Mouse (Mus musculus): ENCODE results near the gene Rpl31. TPM values are rescaled to one million over a fixed set of nuclear protein-coding genes. Genes with fewer than 3 reads are reported as not detected.

Gene Rpl31
- polyA plus RNA-seq, 1 experiment from 2014 or later: 288 TPM

- Histone ChIP-seq H3K27ac (ENCODE audit: low read length) (no peak overlapping the region), H3K9ac (replicated peaks; ENCODE audit: low read depth, low read length) (no peak overlapping the region), H3K4me2 (ENCODE audit: low read length) (no peak overlapping the region), H3K36me3 (ENCODE audit: control insufficient read depth, insufficient read depth) (no peaks in the 10 kb centered on the region), H3K4me1 (replicated peaks; ENCODE audit: control insufficient read depth, insufficient read depth, low read length) (no peaks in the 10 kb centered on the region), H3K9me3 (ENCODE audit: control insufficient read depth, low read length) (no peaks in the 10 kb centered on the region), H3K4me3 (replicated peaks; ENCODE audit: low read length) (no peak overlapping the region), H3K27me3 (replicated peaks; ENCODE audit: control insufficient read depth, insufficient read depth, low read length) (no peaks in the 10 kb centered on the region)
- 81% methylated on average over 4 of the region's 4 CpGs for WGBS
- ATAC-seq: no peak
These were observed 39.5 kb downstream of the Rpl31 start for GRCm38 (mm10) chr1:39407108-39407507.

- H3K9me3 ChIP-seq (ENCODE audit: control insufficient read depth, low read length): no peaks in the 10 kb centered on the region
- WGBS: 92% methylated on average over 6 of the region's 6 CpGs
- no peak overlapping the region for H3K4me3 ChIP-seq (replicated peaks; ENCODE audit: low read length)
- H3K4me2 ChIP-seq (ENCODE audit: low read length): no peak overlapping the region
- H3K4me1 ChIP-seq (replicated peaks; ENCODE audit: control insufficient read depth, insufficient read depth, low read length): no peaks in the 10 kb centered on the region
- H3K36me3 ChIP-seq (ENCODE audit: control insufficient read depth, insufficient read depth): no peaks in the 10 kb centered on the region
- ATAC-seq: no peak
- no peak overlapping the region for H3K27ac ChIP-seq (ENCODE audit: low read length)
- H3K9ac ChIP-seq (replicated peaks; ENCODE audit: low read depth, low read length): no peak overlapping the region
- no peaks in the 10 kb centered on the region for H3K27me3 ChIP-seq (replicated peaks; ENCODE audit: control insufficient read depth, insufficient read depth, low read length)
These were observed 40.5 kb downstream of the Rpl31 start for GRCm38 (mm10) chr1:39408123-39408522.

- Histone ChIP-seq H3K9ac (replicated peaks; ENCODE audit: low read depth, low read length) (no peak overlapping the region), H3K4me1 (replicated peaks; ENCODE audit: control insufficient read depth, insufficient read depth, low read length) (no peaks in the 10 kb centered on the region), H3K9me3 (ENCODE audit: control insufficient read depth, low read length) (no peaks in the 10 kb centered on the region), H3K4me2 (ENCODE audit: low read length) (no peak overlapping the region), H3K36me3 (ENCODE audit: control insufficient read depth, insufficient read depth) (no peaks in the 10 kb centered on the region), H3K27me3 (replicated peaks; ENCODE audit: control insufficient read depth, insufficient read depth, low read length) (no peaks in the 10 kb centered on the region), H3K4me3 (replicated peaks; ENCODE audit: low read length) (no peak overlapping the region), H3K27ac (ENCODE audit: low read length) (no peak overlapping the region)
- no peak for ATAC-seq
- WGBS: 68% methylated on average over 7 of the region's 7 CpGs
These were observed 41.0 kb downstream of the Rpl31 start for GRCm38 (mm10) chr1:39408668-39409067.

- Histone ChIP-seq H3K9me3 (ENCODE audit: control insufficient read depth, low read length) (no peaks in the 10 kb centered on the region), H3K4me2 (ENCODE audit: low read length) (no peak overlapping the region), H3K36me3 (ENCODE audit: control insufficient read depth, insufficient read depth) (no peaks in the 10 kb centered on the region), H3K9ac (replicated peaks; ENCODE audit: low read depth, low read length) (no peak overlapping the region), H3K4me1 (replicated peaks; ENCODE audit: control insufficient read depth, insufficient read depth, low read length) (no peaks in the 10 kb centered on the region), H3K27ac (ENCODE audit: low read length) (no peak overlapping the region), H3K27me3 (replicated peaks; ENCODE audit: control insufficient read depth, insufficient read depth, low read length) (no peaks in the 10 kb centered on the region), H3K4me3 (replicated peaks; ENCODE audit: low read length) (no peak overlapping the region)
- ATAC-seq: no peak
- 71% methylated on average over 19 of the region's 19 CpGs for WGBS
These were observed 42.6 kb downstream of the Rpl31 start for GRCm38 (mm10) chr1:39410085-39410821.

GRCm38 (mm10) chr1:39417817-39418216 is 50.2 kb downstream of the Rpl31 start:
- WGBS: 35% methylated on average over 12 of the region's 12 CpGs
- no peak for ATAC-seq
- Histone ChIP-seq H3K36me3 (ENCODE audit: control insufficient read depth, insufficient read depth) (no peaks in the 10 kb centered on the region), H3K4me1 (replicated peaks; ENCODE audit: control insufficient read depth, insufficient read depth, low read length) (no peaks in the 10 kb centered on the region), H3K9me3 (ENCODE audit: control insufficient read depth, low read length) (no peaks in the 10 kb centered on the region), H3K27ac (ENCODE audit: low read length) (no peak overlapping the region), H3K9ac (replicated peaks; ENCODE audit: low read depth, low read length) (no peak overlapping the region), H3K4me3 (replicated peaks; ENCODE audit: low read length) (no peak overlapping the region), H3K4me2 (ENCODE audit: low read length) (no peak overlapping the region), H3K27me3 (replicated peaks; ENCODE audit: control insufficient read depth, insufficient read depth, low read length) (no peaks in the 10 kb centered on the region)

- Histone ChIP-seq H3K27ac (ENCODE audit: low read length) (no peak overlapping the region), H3K27me3 (replicated peaks; ENCODE audit: control insufficient read depth, insufficient read depth, low read length) (no peaks in the 10 kb centered on the region), H3K9me3 (ENCODE audit: control insufficient read depth, low read length) (no peaks in the 10 kb centered on the region), H3K4me2 (ENCODE audit: low read length) (no peak overlapping the region), H3K36me3 (ENCODE audit: control insufficient read depth, insufficient read depth) (no peaks in the 10 kb centered on the region), H3K4me1 (replicated peaks; ENCODE audit: control insufficient read depth, insufficient read depth, low read length) (no peaks in the 10 kb centered on the region), H3K4me3 (replicated peaks; ENCODE audit: low read length) (no peak overlapping the region), H3K9ac (replicated peaks; ENCODE audit: low read depth, low read length) (no peak overlapping the region)
- WGBS: 92% methylated on average over 9 of the region's 9 CpGs
- no peak for ATAC-seq
These were observed 51.2 kb downstream of the Rpl31 start for GRCm38 (mm10) chr1:39418852-39419251.

- no peaks in the 10 kb centered on the region for H3K36me3 ChIP-seq (ENCODE audit: control insufficient read depth, insufficient read depth)
- no peak overlapping the region for H3K9ac ChIP-seq (replicated peaks; ENCODE audit: low read depth, low read length)
- H3K27ac ChIP-seq (ENCODE audit: low read length): no peak overlapping the region
- no peak overlapping the region for H3K4me3 ChIP-seq (replicated peaks; ENCODE audit: low read length)
- no peak for ATAC-seq
- no peak overlapping the region for H3K4me2 ChIP-seq (ENCODE audit: low read length)
- no peaks in the 10 kb centered on the region for H3K4me1 ChIP-seq (replicated peaks; ENCODE audit: control insufficient read depth, insufficient read depth, low read length)
- no peaks in the 10 kb centered on the region for H3K27me3 ChIP-seq (replicated peaks; ENCODE audit: control insufficient read depth, insufficient read depth, low read length)
- 94% methylated on average over 6 of the region's 6 CpGs for WGBS
- H3K9me3 ChIP-seq (ENCODE audit: control insufficient read depth, low read length): no peaks in the 10 kb centered on the region
These were observed 53.3 kb downstream of the Rpl31 start for GRCm38 (mm10) chr1:39420987-39421386.

Other genes starting within 250 kb of the Rpl31 start
- gene Npas2, start 174.1 kb upstream of the Rpl31 start, polyA plus RNA-seq (2015; fragmentation: Nextera tagmentation; extraction: Ambion mirVana): 1.3 and 1.6 TPM in 2 replicates
- 10.6 and 13.0 TPM in 2 replicates for gene Tbc1d8, start 110.9 kb downstream of the Rpl31 start, polyA plus RNA-seq (2015; fragmentation: Nextera tagmentation; extraction: Ambion mirVana)
- 11.9 and 13.7 TPM in 2 replicates for gene Cnot11, start 167.2 kb downstream of the Rpl31 start, polyA plus RNA-seq (2015; fragmentation: Nextera tagmentation; extraction: Ambion mirVana)
- 20.0 and 20.5 TPM in 2 replicates for gene Rnf149, start 209.6 kb downstream of the Rpl31 start, polyA plus RNA-seq (2015; fragmentation: Nextera tagmentation; extraction: Ambion mirVana)

Data from forebrain, embryonic 16.5 days (tissue).